Mouse (Mus musculus) erythroblast, embryonic 14.5 days (primary cell): ENCODE data around the gene Fam13c.

Source experiments
- GATA1 ChIP-seq: IDR thresholded peaks from 2 replicates; pipeline ENCODE4 v1.6.1; 2012; ENCODE audit warnings: low read length, inconsistent platforms, mixed read lengths
- TAL1 ChIP-seq: IDR thresholded peaks from 3 replicates; pipeline ENCODE4 v1.6.1; 2012; ENCODE audit warnings: low read length, inconsistent platforms, mixed read lengths

DNA sequence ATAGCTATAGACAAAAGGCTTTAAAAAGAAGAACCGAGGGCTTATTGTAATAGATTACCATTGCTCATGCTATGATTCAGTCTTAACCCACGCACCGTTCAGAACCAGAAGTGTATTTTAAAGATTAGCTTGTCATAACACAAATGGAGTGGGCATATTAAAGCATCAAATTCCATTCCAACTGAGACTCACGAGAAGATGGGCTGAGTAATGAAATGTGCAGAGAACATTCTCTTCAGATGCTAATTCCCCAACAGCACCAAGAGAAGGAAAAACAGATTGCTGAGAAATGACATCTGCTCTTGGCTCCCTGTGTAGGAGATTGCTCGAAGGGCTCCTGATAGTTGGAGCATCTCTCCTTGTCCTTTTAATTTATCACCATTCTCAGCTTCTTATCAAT is 44.4 kb upstream of the Fam13c start:
- TF ChIP-seq GATA1 (no peak), TAL1 (no peak)
